In genomic region chr15:78544561-78545001, GRCm38 (mm10) we compare ENCODE assay signal across 9 mouse cellular contexts. TPM values are rescaled to one million over a fixed set of nuclear protein-coding genes. Genes with fewer than 3 reads are reported as not detected.
DNase-seq lines count a peak whose midpoint lies in the region; ATAC-seq and TF ChIP-seq lines count a peak whose summit lies in the region.
"Had no signal": no experiment of that assay in that cellular context is flagged by ENCODE, and none has a peak within 500 bp of the region (broad histone marks: within the 10 kb centered on the region; RNA-seq: fewer than 3 reads in every experiment).

Gene Sstr3 (minus strand): TSS chr15:78544685.

- peaks cover 16% of the 10 kb centered on the region; the same call in 1 of the 2 replicates for H3K4me1 ChIP-seq in intestine, embryonic 15.5 days (replicated peaks)
- H3K4me1 ChIP-seq in intestine, postnatal 0 days (replicated peaks; ENCODE audit: control insufficient read depth, insufficient read depth, low read length): no peaks in the 10 kb centered on the region
- peaks cover 28% of the 10 kb centered on the region for H3K4me1 ChIP-seq in embryonic facial prominence, embryonic 10.5 days
- H3K4me1 ChIP-seq in thymus, adult 2 months (replicated peaks; ENCODE audit: control insufficient read depth, insufficient read depth, low read length): peaks cover 15% of the 10 kb centered on the region

- no peaks in the 10 kb centered on the region for H3K9me3 ChIP-seq in intestine, embryonic 15.5 days
- no peaks in the 10 kb centered on the region for H3K9me3 ChIP-seq in intestine, postnatal 0 days (ENCODE audit: control insufficient read depth)
- H3K9me3 ChIP-seq in embryonic facial prominence, embryonic 10.5 days: no peaks in the 10 kb centered on the region

- no peak for TF ChIP-seq POLR2A in thymus, adult 2 months (IDR thresholded peaks at IDR 0.05; ENCODE audit: control insufficient read depth, extremely low read depth, insufficient read depth, low read length, poor library complexity)

- TF ChIP-seq CTCF in intestine, postnatal 0 days (IDR thresholded peaks at IDR 0.05; ENCODE audit: low read depth): no peak
- TF ChIP-seq CTCF in thymus, adult 2 months (IDR thresholded peaks at IDR 0.05; ENCODE audit: borderline replicate concordance, control insufficient read depth, extremely low read depth, insufficient read depth, low read length, poor library complexity): no peak

- DNase-seq in embryonic facial prominence, embryonic 10.5 days (ENCODE audit: low spot score): no peak
- no peak for DNase-seq in layer of hippocampus, postnatal 36 days
- peak; percentile 75 for DNase-seq in right cerebral cortex, adult 18-20 months
- DNase-seq in thymus, adult 2 months: no peak
- DNase-seq in urinary bladder, postnatal 4 days (ENCODE audit: low spot score in 2 of 2): no peak
- DNase-seq in gastrocnemius, postnatal 14 days: no peak

- H3K4me2 ChIP-seq in intestine, embryonic 15.5 days (replicated peaks): peak within 1 kb of the TSS; percentile 24; the same call in 1 of the 2 replicates
- no peak within 1 kb of the TSS; the same call in 1 of the 2 replicates for H3K4me2 ChIP-seq in intestine, postnatal 0 days (replicated peaks; ENCODE audit: low read depth)

- intact Hi-C loops in gastrocnemius, postnatal 14 days (cut with DNase I; ENCODE audit: low total_unique reads): no loop called here

- no peak for ATAC-seq in intestine, embryonic 15.5 days
- ATAC-seq in intestine, postnatal 0 days: no peak

- peak within 1 kb of the TSS; percentile 8; the same call in 1 of the 2 replicates for H3K9ac ChIP-seq in intestine, embryonic 15.5 days
- no peak within 1 kb of the TSS for H3K9ac ChIP-seq in intestine, postnatal 0 days (ENCODE audit: low read depth, low read length)

- H3K27ac ChIP-seq in intestine, embryonic 15.5 days: no peak within 1 kb of the TSS
- no peak within 1 kb of the TSS for H3K27ac ChIP-seq in intestine, postnatal 0 days (ENCODE audit: low read depth, low read length)
- H3K27ac ChIP-seq in embryonic facial prominence, embryonic 10.5 days (replicated peaks): peak within 1 kb of the TSS; percentile 35; the same call in 1 of the 2 replicates
- H3K27ac ChIP-seq in thymus, adult 2 months (ENCODE audit: control insufficient read depth, insufficient read depth, low read length): no peak within 1 kb of the TSS

- no peak within 1 kb of the TSS for H3K4me3 ChIP-seq in intestine, embryonic 15.5 days (replicated peaks)
- no peak within 1 kb of the TSS for H3K4me3 ChIP-seq in intestine, postnatal 0 days (ENCODE audit: low read depth, low read length)
- H3K4me3 ChIP-seq in embryonic facial prominence, embryonic 10.5 days: no peak within 1 kb of the TSS
- no peak within 1 kb of the TSS for H3K4me3 ChIP-seq in thymus, adult 2 months (ENCODE audit: control insufficient read depth, insufficient read depth, low read length)

- 11% methylated on average over 14 of the region's 14 CpGs for WGBS in intestine, embryonic 15.5 days
- whole genome bisulfite sequencing in intestine, postnatal 0 days: 11% methylated on average over 14 of the region's 14 CpGs
- WGBS in embryonic facial prominence, embryonic 10.5 days: 15% methylated on average over 14 of the region's 14 CpGs
- WGBS in thymus, adult 2 months: 14% methylated on average over 14 of the region's 14 CpGs

- no peaks in the 10 kb centered on the region for H3K36me3 ChIP-seq in intestine, embryonic 15.5 days
- H3K36me3 ChIP-seq in intestine, postnatal 0 days (ENCODE audit: control insufficient read depth, insufficient read depth): no peaks in the 10 kb centered on the region
- no peaks in the 10 kb centered on the region for H3K36me3 ChIP-seq in embryonic facial prominence, embryonic 10.5 days (replicated peaks)
- H3K36me3 ChIP-seq in thymus, adult 2 months (ENCODE audit: control insufficient read depth, insufficient read depth, low read length): no peaks in the 10 kb centered on the region

- H3K27me3 ChIP-seq in intestine, embryonic 15.5 days (replicated peaks): peaks cover 3% of the 10 kb centered on the region; the same call in 1 of the 2 replicates
- H3K27me3 ChIP-seq in intestine, postnatal 0 days (replicated peaks; ENCODE audit: control insufficient read depth, insufficient read depth, low read length): peaks cover 11% of the 10 kb centered on the region; the same call in 1 of the 2 replicates
- H3K27me3 ChIP-seq in embryonic facial prominence, embryonic 10.5 days (replicated peaks; ENCODE audit: low read depth, poor library complexity, severe bottlenecking): peaks cover 49% of the 10 kb centered on the region
- no peaks in the 10 kb centered on the region; the same call in 1 of the 2 replicates for H3K27me3 ChIP-seq in thymus, adult 2 months (ENCODE audit: control insufficient read depth, insufficient read depth, low read length)

RNA-seq across cellular contexts. Expression of gene Sstr3, which starts in this region (rescaled TPM):
- 0.23 and 0.24 TPM in 2 replicates for polyA plus RNA-seq in intestine, embryonic 15.5 days (2015; fragmentation: Nextera tagmentation; extraction: Ambion mirVana)
- polyA plus RNA-seq in intestine, postnatal 0 days (2015; fragmentation: Nextera tagmentation; extraction: Ambion mirVana): 0.05 and 0.10 TPM in 2 replicates
- polyA plus RNA-seq in embryonic facial prominence, embryonic 10.5 days (2016; fragmentation: Nextera tagmentation; extraction: Ambion mirVana): not detected in 2 replicates
- total RNA-seq in layer of hippocampus, postnatal 36 days (2021): 10 to 100 TPM; 21.6 to 25.1 TPM
- polyA plus RNA-seq in thymus, adult 2 months (2012; rRNA removed): 1.6 and 2.2 TPM in 2 replicates
- total RNA-seq in gastrocnemius, postnatal 14 days (2021): under 1 TPM in 1 of 2 experiments, not detected in 1; 0.04 TPM
- polyA plus RNA-seq: limb, embryonic 11.5 days had no signal

Comparison
In these comparisons a context has a peak if more than half of its experiments do, and no peak if none do; other contexts are left out.
1. RNA of gene Sstr3 (total RNA-seq): 21.6 to 25.1 TPM in layer of hippocampus, postnatal 36 days; 0.04 TPM in gastrocnemius, postnatal 14 days; every median in the first group is over 10 times any median in the second.